Mouse (Mus musculus) CH12.LX (cell line): ENCODE results near the gene Rrp1.

Experiments used
- CHD2 ChIP-seq: IDR thresholded peaks from 2 replicates; pipeline ENCODE4 v1.6.1; 2011; ENCODE audit warnings: low read length, improper control_type of control experiment
- CTCF ChIP-seq, 2 experiments: IDR thresholded peaks in 1 of 2; conservative IDR thresholded peaks in 1 of 2; 2 replicates each; pipeline ENCODE4 v1.5.1; 2011 to 2012; ENCODE audit warnings: low read depth in 2 of 2, low read length in 2 of 2, improper control_type of control experiment in 1 of 2, inconsistent platforms in 1 of 2, mild to moderate bottlenecking in 1 of 2, moderate library complexity in 1 of 2
- EP300 ChIP-seq: IDR thresholded peaks from 2 replicates; pipeline ENCODE4 v1.6.1; 2011; ENCODE audit warnings: low read length, improper control_type of control experiment
- HCFC1 ChIP-seq: IDR thresholded peaks from 2 replicates; pipeline ENCODE4 v1.6.1; 2012; ENCODE audit warnings: low read depth, mild to moderate bottlenecking, inconsistent platforms, low read length, improper control_type of control experiment
- MEF2A ChIP-seq: IDR thresholded peaks from 2 replicates; pipeline ENCODE4 v1.6.1; 2014; ENCODE audit warnings: low read depth, mild to moderate bottlenecking, inconsistent platforms, low read length, improper control_type of control experiment, borderline replicate concordance
- MXI1 ChIP-seq: IDR thresholded peaks from 2 replicates; pipeline ENCODE4 v1.6.1; 2011; ENCODE audit warnings: mild to moderate bottlenecking, low read depth, low read length, improper control_type of control experiment
- NRF1 ChIP-seq: IDR thresholded peaks from 2 replicates; pipeline ENCODE4 v1.6.1; 2014; ENCODE audit warnings: low read depth, mild to moderate bottlenecking, inconsistent platforms, low read length, improper control_type of control experiment, moderate library complexity
- POLR2A ChIP-seq: IDR thresholded peaks from 2 replicates; pipeline ENCODE4 v1.6.1; 2011; ENCODE audit warnings: low read depth, mild to moderate bottlenecking, improper control_type of control experiment, low read length
- ZKSCAN1 ChIP-seq: IDR thresholded peaks from 2 replicates; pipeline ENCODE4 v1.6.1; 2012; ENCODE audit warnings: low read depth, inconsistent platforms, low read length, improper control_type of control experiment, borderline replicate concordance

DNA sequence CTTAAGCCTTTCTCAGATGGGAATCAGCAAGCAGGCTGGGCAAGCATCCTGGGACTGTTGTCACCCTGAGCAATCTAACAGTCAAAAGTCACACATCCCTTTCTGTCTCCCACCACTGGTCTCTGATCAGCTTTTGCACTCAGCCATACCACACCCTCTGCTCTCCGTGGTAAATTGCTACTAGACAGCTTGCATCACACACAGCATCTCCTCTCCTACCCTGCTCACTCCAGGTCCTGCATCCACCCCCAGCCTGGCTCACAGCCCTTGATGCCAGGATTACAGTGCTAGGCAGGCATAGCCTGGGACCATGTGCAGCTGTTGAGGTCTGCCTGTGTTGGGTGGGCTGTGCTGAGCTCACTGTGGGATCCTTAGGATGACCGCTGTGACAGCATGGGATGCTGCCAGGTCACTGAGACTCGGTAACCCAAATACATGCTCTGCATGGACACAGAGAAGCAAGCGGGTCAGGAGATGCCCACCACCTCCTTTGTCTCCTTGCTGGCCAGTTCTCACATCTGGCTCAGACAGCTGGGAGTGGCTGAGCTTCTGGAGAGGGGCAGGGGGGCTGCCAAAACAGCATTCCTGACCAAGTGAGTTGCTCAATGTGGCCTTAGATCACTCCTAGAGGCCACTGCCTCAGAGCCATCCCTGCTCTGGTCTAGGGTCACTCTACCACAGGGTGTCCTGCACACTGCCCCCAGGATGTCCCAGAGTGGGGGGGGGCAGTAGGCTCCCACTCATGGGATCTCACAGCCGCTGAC, 45.7 kb upstream of the Rrp1 start:
- TF ChIP-seq POLR2A, result no peak
- TF ChIP-seq MEF2A, result no peak
- TF ChIP-seq CTCF (conservative IDR thresholded peaks at IDR 0.05 in 1 of 2, IDR thresholded peaks at IDR 0.05 in 1 of 2; ENCODE audit: low read depth in 2 of 2, low read length in 2 of 2), result no peak
- TF ChIP-seq MXI1, result no peak
- TF ChIP-seq ZKSCAN1, result no peak
- TF ChIP-seq NRF1, result no peak
- TF ChIP-seq HCFC1, result no peak
- TF ChIP-seq CHD2, result no peak
- TF ChIP-seq EP300, result no peak
